Mouse (Mus musculus): ENCODE results near the gene 6720489N17Rik.
"Not testable (repeated sequence)": the region's sequence is repeated elsewhere in the genome, so short reads cannot be mapped to it uniquely, and the experiment has no call there.

The 6720489N17Rik gene

GRCm38 (mm10) chr13:62623577-62624276 lies at the start of gene 6720489N17Rik:
6720489N17Rik (minus strand) TSS chr13:62624182.
- in situ Hi-C loops (cut with MboI, MseI) = loop anchor here (10.0 kb wide), 1 partner anchor 141 kb away; the partner anchor contains the start of gene Platr25

- in situ Hi-C loops (cut with MboI, MseI) = no loop called here
Measured at GRCm38 (mm10) chr13:62653369-62653743, 29.4 kb upstream of the 6720489N17Rik start.

- in situ Hi-C loops (cut with MboI, MseI) = not testable (repeated sequence)
Measured at GRCm38 (mm10) chr13:62652681-62653368, 28.8 kb upstream of the 6720489N17Rik start.

- in situ Hi-C loops (cut with MboI, MseI) = loop anchor here (10.0 kb wide), 1 partner anchor 138 kb away; the partner anchor contains the start of gene Platr25
Measured at GRCm38 (mm10) chr13:62627071-62627470, 3.1 kb upstream of the 6720489N17Rik start.

- in situ Hi-C loops (cut with MboI, MseI) = loop anchor here (10.0 kb wide), 1 partner anchor 141 kb away; the partner anchor contains the start of gene Platr25
Measured at GRCm38 (mm10) chr13:62624277-62624665, 289 bp upstream of the 6720489N17Rik start.

- in situ Hi-C loops (cut with MboI, MseI) = not testable (repeated sequence)
Measured at GRCm38 (mm10) chr13:62617449-62617848, 6.5 kb downstream of the 6720489N17Rik start.

- in situ Hi-C loops (cut with MboI, MseI) = not testable (repeated sequence)
Measured at GRCm38 (mm10) chr13:62571099-62571498, 52.9 kb downstream of the 6720489N17Rik start, which contains the start of gene Zfp934. Zfp934 (minus strand) TSS chr13:62571199.

GRCm38 (mm10) chr13:62561696-62562095 lies 62.3 kb downstream of the 6720489N17Rik start:
- in situ Hi-C loops (cut with MboI, MseI) = loop anchor here (5.0 kb wide), 1 partner anchor 434 kb away; the partner anchor contains the start of gene Zfp808

- in situ Hi-C loops (cut with MboI, MseI) = loop anchor here (5.0 kb wide), 1 partner anchor 96 kb away; no protein-coding TSS in a partner anchor
Measured at GRCm38 (mm10) chr13:62558189-62559110, 65.5 kb downstream of the 6720489N17Rik start, which contains the start of gene Zfp935. Zfp935 (minus strand) TSS chr13:62558511.

Data from regulatory T cell (primary cell).